Mouse (Mus musculus) left cerebral cortex, adult 11 months (tissue): ENCODE results near the gene Pusl1.

Source experiments
- DNase-seq: peaks from one replicate; pipeline ENCODE4 v3.0.0; 2022; ENCODE audit warnings: low spot score

Gene Pusl1

DNA sequence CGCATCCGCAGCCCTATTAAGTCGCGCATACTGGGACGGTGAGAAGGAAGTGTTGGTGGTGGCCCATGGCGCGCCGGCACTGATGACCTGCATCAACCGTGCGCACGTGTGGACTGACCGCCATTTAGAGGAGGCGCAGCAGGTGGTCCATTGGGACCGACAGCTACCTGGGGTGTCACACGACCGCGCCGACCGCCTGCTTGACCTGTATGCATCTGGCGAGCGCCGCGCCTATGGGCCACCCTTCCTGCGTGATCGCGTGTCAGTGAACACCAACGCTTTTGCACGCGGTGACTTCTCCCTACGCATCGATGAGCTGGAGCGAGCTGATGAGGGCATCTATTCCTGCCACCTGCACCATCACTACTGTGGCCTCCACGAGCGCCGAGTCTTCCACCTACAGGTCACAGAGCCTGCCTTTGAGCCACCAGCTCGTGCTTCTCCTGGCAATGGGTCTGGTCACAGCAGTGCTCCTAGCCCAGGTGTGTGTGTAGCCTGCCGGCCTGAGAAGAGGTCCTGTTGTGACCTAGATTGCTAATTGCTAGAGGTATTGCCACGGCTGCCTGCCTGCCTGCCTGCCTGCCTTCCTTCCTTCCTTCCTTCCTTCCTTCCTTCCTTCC, 49.8 kb downstream of the Pusl1 start:
- DNase-seq: no peak

GRCm38 (mm10) chr4:155841003-155841454, 50.6 kb downstream of the Pusl1 start:
- DNase-seq: no peak

- no peak for DNase-seq
Measured at GRCm38 (mm10) chr4:155840076-155841002, 51.2 kb downstream of the Pusl1 start.

DNA sequence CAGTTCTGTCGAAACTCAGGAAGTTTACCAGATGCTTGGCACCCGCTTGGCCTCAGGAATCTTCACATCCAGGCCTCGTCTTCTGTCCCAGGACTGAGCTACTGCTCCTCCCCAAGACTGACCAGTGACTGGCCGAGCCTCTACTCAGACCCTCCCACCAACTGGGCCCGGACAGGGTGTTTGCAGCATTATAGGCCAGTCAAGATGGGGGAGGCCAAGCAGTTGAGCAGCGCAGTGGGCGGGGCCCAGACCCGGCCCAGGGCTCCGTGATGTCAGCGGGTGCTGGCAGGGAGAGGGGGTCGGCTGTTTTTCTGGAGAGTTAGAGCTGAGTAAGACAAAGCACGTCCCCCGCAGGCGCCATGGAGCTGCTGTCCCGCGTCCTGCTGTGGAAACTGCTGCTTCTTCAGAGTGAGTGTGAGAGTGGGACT, 52.1 kb downstream of the Pusl1 start, which contains the start of gene Mxra8:
TSS of gene Mxra8 (plus strand) at position 198 of the 428 bp plus-strand sequence.
- DNase-seq: no peak

DNA sequence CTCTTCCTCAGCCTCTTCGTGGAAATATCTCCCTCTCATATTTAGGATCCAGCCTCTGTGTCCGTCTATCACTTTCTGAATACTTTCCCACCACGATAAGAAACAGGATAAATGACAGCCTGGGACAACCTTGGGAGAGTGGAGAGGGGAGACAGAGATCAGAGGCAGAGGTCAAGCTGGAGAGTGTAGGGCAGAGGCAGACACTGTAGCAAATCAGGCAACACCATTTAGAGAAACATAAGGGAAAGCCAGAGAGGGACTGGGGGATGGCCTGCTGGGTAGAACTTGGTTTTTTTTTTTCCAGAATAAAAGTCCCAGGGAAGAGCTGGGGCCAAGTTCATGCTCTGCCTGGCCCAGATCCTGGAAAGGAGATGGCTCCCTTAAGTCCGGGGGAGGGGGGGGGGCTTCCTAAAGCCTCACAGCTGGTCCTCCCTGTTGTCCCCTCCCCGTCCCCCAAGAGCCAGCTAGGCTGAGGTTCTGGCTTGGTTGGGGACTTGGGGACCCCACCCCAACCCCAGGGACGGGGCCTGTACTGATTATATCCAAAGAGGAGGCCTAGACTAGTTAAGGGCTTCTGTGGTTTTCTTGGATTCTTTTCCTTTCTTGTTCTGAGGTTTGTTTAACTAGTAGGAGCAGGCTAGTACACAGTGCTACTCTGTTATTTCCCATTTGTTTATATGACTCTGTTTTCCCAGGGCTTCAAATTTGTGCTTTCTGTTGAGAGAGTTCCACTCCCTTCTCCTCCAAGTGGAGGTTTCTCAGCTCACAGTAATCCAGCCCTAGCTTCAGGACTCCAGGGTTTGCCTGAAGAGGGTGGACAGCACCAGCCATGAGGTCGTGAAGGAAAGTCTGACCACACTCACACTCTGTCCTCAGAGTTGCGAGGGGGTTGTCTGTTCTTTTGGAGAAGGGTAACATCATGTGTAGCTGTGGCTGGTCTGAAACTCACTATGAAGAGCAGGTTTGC, 53.1 kb downstream of the Pusl1 start:
- DNase-seq: no peak
